Mouse (Mus musculus) mouse embryonic stem cell (cell line): ENCODE results near the gene Ndufs7.

Experiments used
- in situ Hi-C, 2 experiments: fragments of 300-500 bp; cut with MboI; formaldehyde crosslinking; loops; 1 replicate in 1 of 2; 3 replicates in 1 of 2; pipeline ENCODE4 v1.14.3; 2019 to 2020; ENCODE audit warnings: low sequenced_read_pairs in 2 of 2, low pct_unique_long_range_greater_than_20kb in 1 of 2, mixed read lengths in 1 of 2; ENCODE audit not compliant: unreplicated experiment in 1 of 2

Gene Ndufs7

GRCm38 (mm10) chr10:80259463-80259805 is 10.5 kb downstream of the Ndufs7 start:
- in situ Hi-C loops: no loop called here

GRCm38 (mm10) chr10:80259861-80260641 is 11.1 kb downstream of the Ndufs7 start:
- in situ Hi-C loops: no loop called here

- in situ Hi-C loops: no loop called here
Observed at GRCm38 (mm10) chr10:80260642-80261584, 12.0 kb downstream of the Ndufs7 start, which contains the start of the genes Gamt and Dazap1. Gene Gamt, minus strand, starts transcription at chr10:80261012. Gene Dazap1, plus strand, starts transcription at chr10:80261486.

- in situ Hi-C loops: no loop called here
Observed at GRCm38 (mm10) chr10:80261585-80261968, 12.7 kb downstream of the Ndufs7 start.

GRCm38 (mm10) chr10:80262169-80262568 is 13.2 kb downstream of the Ndufs7 start:
- in situ Hi-C loops: no loop called here

- in situ Hi-C loops: no loop called here
Observed at GRCm38 (mm10) chr10:80262776-80263365, 13.9 kb downstream of the Ndufs7 start.

- in situ Hi-C loops: no loop called here
Observed at GRCm38 (mm10) chr10:80264341-80265148, 15.6 kb downstream of the Ndufs7 start.

GRCm38 (mm10) chr10:80265149-80265486 is 16.2 kb downstream of the Ndufs7 start:
- in situ Hi-C loops: no loop called here

- in situ Hi-C loops: no loop called here
Observed at GRCm38 (mm10) chr10:80270099-80270498, 21.2 kb downstream of the Ndufs7 start.

- in situ Hi-C loops: no loop called here
Observed at GRCm38 (mm10) chr10:80270734-80271181, 21.8 kb downstream of the Ndufs7 start.

GRCm38 (mm10) chr10:80271186-80271843 is 22.4 kb downstream of the Ndufs7 start:
- in situ Hi-C loops: no loop called here

- in situ Hi-C loops: no loop called here
Observed at GRCm38 (mm10) chr10:80271870-80272585, 23.1 kb downstream of the Ndufs7 start.

- in situ Hi-C loops: no loop called here
Observed at GRCm38 (mm10) chr10:80273847-80274246, 24.9 kb downstream of the Ndufs7 start.

- in situ Hi-C loops: no loop called here
Observed at GRCm38 (mm10) chr10:80276238-80276637, 27.3 kb downstream of the Ndufs7 start.

GRCm38 (mm10) chr10:80278390-80278789 is 29.5 kb downstream of the Ndufs7 start:
- in situ Hi-C loops: no loop called here

GRCm38 (mm10) chr10:80279273-80279672 is 30.4 kb downstream of the Ndufs7 start:
- in situ Hi-C loops: no loop called here

- in situ Hi-C loops: no loop called here
Observed at GRCm38 (mm10) chr10:80281304-80281703, 32.4 kb downstream of the Ndufs7 start.
